Mouse (Mus musculus) thymus, postnatal 0 days (tissue): ENCODE results near the gene Znrf3. TPM values are rescaled to one million over a fixed set of nuclear protein-coding genes. Genes with fewer than 3 reads are reported as not detected.

ENCODE experiments used
- DNase-seq: peaks from one replicate; pipeline ENCODE4 v3.0.0-alpha.2; 2015; ENCODE audit warnings: low spot score
- polyA plus RNA-seq: library from polyadenylated mRNA; unstranded; fragments of >200 nt; fragmentation: Nextera tagmentation; extraction: Ambion mirVana; gene quantifications from 2 replicates; pipeline ENCODE4 v1.2.1, GENCODE M21; 2015

Znrf3 gene
- polyA plus RNA-seq, 1 experiment from 2014 or later, result 10.9 TPM

- no peak for DNase-seq
Observed at GRCm38 (mm10) chr11:5272536-5273234, 172.0 kb downstream of the Znrf3 start.

- no peak for DNase-seq
Observed at GRCm38 (mm10) chr11:5272066-5272360, 172.6 kb downstream of the Znrf3 start.

GRCm38 (mm10) chr11:5271274-5272065 is 173.2 kb downstream of the Znrf3 start:
- DNase-seq, result no peak

GRCm38 (mm10) chr11:5269846-5270461 is 174.7 kb downstream of the Znrf3 start:
- no peak for DNase-seq

GRCm38 (mm10) chr11:5265764-5266163 is 178.9 kb downstream of the Znrf3 start:
- DNase-seq, result no peak

- no peak for DNase-seq
Observed at GRCm38 (mm10) chr11:5263078-5263730, 181.4 kb downstream of the Znrf3 start.

- DNase-seq, result peak; percentile 95
Observed at GRCm38 (mm10) chr11:5261508-5262392, 182.9 kb downstream of the Znrf3 start, which contains the start of gene Kremen1. Gene Kremen1, minus strand, starts transcription at chr11:5261558.

- DNase-seq, result peak; percentile 62
Observed at GRCm38 (mm10) chr11:5260942-5261459, 183.6 kb downstream of the Znrf3 start.

- peak; percentile 78 for DNase-seq
Observed at GRCm38 (mm10) chr11:5259944-5260598, 184.6 kb downstream of the Znrf3 start.

- DNase-seq, result no peak
Observed at GRCm38 (mm10) chr11:5258036-5258435, 186.6 kb downstream of the Znrf3 start.

- DNase-seq, result peak; percentile 43
Observed at GRCm38 (mm10) chr11:5257151-5257862, 187.3 kb downstream of the Znrf3 start.

- no peak for DNase-seq
Observed at GRCm38 (mm10) chr11:5255509-5256014, 189.1 kb downstream of the Znrf3 start.

- DNase-seq, result peak; percentile 73
Observed at GRCm38 (mm10) chr11:5254016-5254415, 190.6 kb downstream of the Znrf3 start.

- peak; percentile 83 for DNase-seq
Observed at GRCm38 (mm10) chr11:5253528-5253927, 191.1 kb downstream of the Znrf3 start.

- no peak for DNase-seq
Observed at GRCm38 (mm10) chr11:5252727-5253126, 191.9 kb downstream of the Znrf3 start.

- DNase-seq, result no peak
Observed at GRCm38 (mm10) chr11:5251112-5251511, 193.5 kb downstream of the Znrf3 start.

- no peak for DNase-seq
Observed at GRCm38 (mm10) chr11:5248200-5248599, 196.4 kb downstream of the Znrf3 start.

GRCm38 (mm10) chr11:5245431-5245830 is 199.2 kb downstream of the Znrf3 start:
- no peak for DNase-seq

- DNase-seq, result no peak
Observed at GRCm38 (mm10) chr11:5244749-5245130, 199.9 kb downstream of the Znrf3 start.
